Mouse (Mus musculus) thymus, adult 2 months (tissue): ENCODE data around the gene Jmjd8.

Source experiments
- CTCF ChIP-seq: fragments of 200-500 bp; IDR thresholded peaks from 2 replicates; pipeline ENCODE4 v1.5.1; 2012; ENCODE audit warnings: mild to moderate bottlenecking, control low read depth, low read length, moderate library complexity, borderline replicate concordance; ENCODE audit not compliant: control insufficient read depth, poor library complexity, insufficient read depth; ENCODE audit errors: extremely low read depth
- POLR2A ChIP-seq: fragments of 200-500 bp; IDR thresholded peaks from 2 replicates; pipeline ENCODE4 v1.6.1; 2012; ENCODE audit warnings: mild to moderate bottlenecking, low read length, control low read depth, moderate library complexity; ENCODE audit not compliant: control insufficient read depth, poor library complexity, insufficient read depth; ENCODE audit errors: extremely low read depth

GRCm38 (mm10) chr17:25786280-25786679 lies 42.4 kb upstream of the Jmjd8 start, which contains the start of gene Ccdc78:
- no peak for TF ChIP-seq POLR2A
- no peak for TF ChIP-seq CTCF
